Mouse (Mus musculus) limb, embryonic 13.5 days (tissue): ENCODE results near the gene Gm49322. TPM values are rescaled to one million over a fixed set of nuclear protein-coding genes. Genes with fewer than 3 reads are reported as not detected.

Source experiments
- ATAC-seq: fragments of 200-750 bp; cut with Nextera tagmentation; 2 replicates; pipeline ENCODE4 v1.8.0; 2017; ENCODE audit warnings: low read depth, moderate number of reproducible peaks, moderate TSS enrichment; ENCODE audit not compliant: low FRiP score
- H3K27ac ChIP-seq: fragments of 300-500 bp; sonication (generic); 2 replicates; pipeline ENCODE4 v1.5.1; 2015; ENCODE audit warnings: inconsistent platforms, mild to moderate bottlenecking, moderate library complexity
- H3K27me3 ChIP-seq: fragments of 300-500 bp; sonication (generic); 2 replicates; pipeline ENCODE4 v1.6.1; 2015; ENCODE audit warnings: mild to moderate bottlenecking, inconsistent platforms
- H3K36me3 ChIP-seq: fragments of 300-500 bp; sonication (generic); 2 replicates; pipeline ENCODE4 v1.6.1; 2015; ENCODE audit warnings: inconsistent platforms, mild to moderate bottlenecking, moderate library complexity
- H3K4me1 ChIP-seq: fragments of 300-500 bp; sonication (generic); 2 replicates; pipeline ENCODE4 v1.6.1; 2015; ENCODE audit warnings: inconsistent platforms
- H3K4me2 ChIP-seq: fragments of 300-500 bp; sonication (generic); replicated peaks from 2 replicates; pipeline ENCODE4 v1.6.1; 2015; ENCODE audit warnings: inconsistent platforms, mild to moderate bottlenecking, moderate library complexity
- H3K4me3 ChIP-seq: fragments of 300-500 bp; sonication (generic); 2 replicates; pipeline ENCODE4 v1.5.1; 2015; ENCODE audit warnings: moderate library complexity, mild to moderate bottlenecking, inconsistent platforms
- H3K9ac ChIP-seq: fragments of 300-500 bp; sonication (generic); 2 replicates; pipeline ENCODE4 v1.6.1; 2015; ENCODE audit warnings: mild to moderate bottlenecking, inconsistent platforms
- H3K9me3 ChIP-seq: fragments of 300-500 bp; sonication (generic); 2 replicates; pipeline ENCODE4 v1.6.1; 2016; ENCODE audit warnings: inconsistent platforms
- WGBS: fragments of 180-500 bp; shearing (Covaris S2); methylation state at CpG from one replicate; pipeline ENCODE4 v1.1.7; 2015; 5-methylcytosine and 5-hydroxymethylcytosine counted together
- polyA plus RNA-seq: library from polyadenylated mRNA; unstranded; fragments of >200 nt; fragmentation: Nextera tagmentation; extraction: Ambion mirVana; gene quantifications from 2 replicates; pipeline ENCODE4 v1.2.1, GENCODE M21; 2015

Gm49322 gene
- polyA plus RNA-seq, 1 experiment from 2014 or later = 5.6 TPM

GRCm38 (mm10) chr10:80573944-80574343 lies 31.9 kb upstream of the Gm49322 start:
- H3K9me3 ChIP-seq = no peaks in the 10 kb centered on the region
- H3K4me3 ChIP-seq = no peak overlapping the region
- 68% methylated on average over 9 of the region's 9 CpGs for WGBS
- ATAC-seq = no peak
- peaks cover 75% of the 10 kb centered on the region for H3K4me1 ChIP-seq
- no peak overlapping the region; the same call in 1 of the 2 replicates for H3K4me2 ChIP-seq
- peaks cover 1% of the 10 kb centered on the region for H3K36me3 ChIP-seq
- no peak overlapping the region for H3K27ac ChIP-seq
- H3K27me3 ChIP-seq = no peaks in the 10 kb centered on the region
- H3K9ac ChIP-seq = 0 out of 2 replicates have a peak overlapping the region, but pooled peaks have one; percentile 39

- Histone ChIP-seq H3K9ac (no peak overlapping the region), H3K4me3 (0 out of 2 replicates have a peak overlapping the region, but pooled peaks have one; percentile 83), H3K4me1 (peaks cover 72% of the 10 kb centered on the region), H3K9me3 (no peaks in the 10 kb centered on the region), H3K27ac (no peak overlapping the region), H3K4me2 (peak overlapping the region; percentile 91), H3K36me3 (no peaks in the 10 kb centered on the region; the same call in 1 of the 2 replicates), H3K27me3 (no peaks in the 10 kb centered on the region)
- WGBS = 79% methylated on average over 3 of the region's 3 CpGs
- ATAC-seq = no peak
Observed at GRCm38 (mm10) chr10:80574896-80575295, 30.9 kb upstream of the Gm49322 start.

- H3K4me2 ChIP-seq = peak overlapping the region; percentile 91
- H3K4me1 ChIP-seq = peaks cover 62% of the 10 kb centered on the region
- no peaks in the 10 kb centered on the region for H3K27me3 ChIP-seq
- H3K4me3 ChIP-seq = peak overlapping the region; percentile 83
- 13% methylated on average over 17 of the region's 17 CpGs for WGBS
- no peaks in the 10 kb centered on the region for H3K9me3 ChIP-seq
- no peaks in the 10 kb centered on the region; the same call in 1 of the 2 replicates for H3K36me3 ChIP-seq
- no peak overlapping the region for H3K27ac ChIP-seq
- ATAC-seq = no peak
- H3K9ac ChIP-seq = peak overlapping the region; percentile 89
Observed at GRCm38 (mm10) chr10:80575925-80576324, 29.9 kb upstream of the Gm49322 start.

- Histone ChIP-seq H3K27me3 (no peaks in the 10 kb centered on the region), H3K9me3 (no peaks in the 10 kb centered on the region), H3K4me2 (peak overlapping the region; percentile 91), H3K9ac (peak overlapping the region; percentile 89), H3K4me3 (peak overlapping the region; percentile 83), H3K36me3 (peaks cover 5% of the 10 kb centered on the region), H3K27ac (peak overlapping the region; percentile 85), H3K4me1 (peaks cover 56% of the 10 kb centered on the region)
- no peak for ATAC-seq
- WGBS = under 1% methylated on average over 95 of the region's 96 CpGs
Observed at GRCm38 (mm10) chr10:80576351-80577194, 29.2 kb upstream of the Gm49322 start.

GRCm38 (mm10) chr10:80577195-80578130 lies 28.4 kb upstream of the Gm49322 start, which contains the start of gene Klf16:
TSS of gene Klf16 (minus strand) at chr10:80577321.
- H3K9ac ChIP-seq = peak within 1 kb of the TSS; percentile 89
- peak within 1 kb of the TSS; percentile 91 for H3K4me2 ChIP-seq
- under 1% methylated on average over 60 of the region's 97 CpGs for WGBS
- ATAC-seq = peak; percentile 87
- no peaks in the 10 kb centered on the region for H3K27me3 ChIP-seq
- H3K36me3 ChIP-seq = peaks cover 13% of the 10 kb centered on the region
- no peaks in the 10 kb centered on the region for H3K9me3 ChIP-seq
- H3K4me1 ChIP-seq = peaks cover 47% of the 10 kb centered on the region
- peak within 1 kb of the TSS; percentile 89 for H3K27ac ChIP-seq
- H3K4me3 ChIP-seq = peak within 1 kb of the TSS; percentile 83

- under 1% methylated on average over 29 of the region's 29 CpGs for WGBS
- Histone ChIP-seq H3K4me1 (peaks cover 42% of the 10 kb centered on the region), H3K9ac (peak overlapping the region; percentile 61), H3K4me3 (peak overlapping the region; percentile 83), H3K4me2 (peak overlapping the region; percentile 91), H3K9me3 (no peaks in the 10 kb centered on the region), H3K27ac (peak overlapping the region; percentile 89), H3K36me3 (peaks cover 18% of the 10 kb centered on the region), H3K27me3 (no peaks in the 10 kb centered on the region)
- no peak for ATAC-seq
Observed at GRCm38 (mm10) chr10:80578131-80578750, 27.6 kb upstream of the Gm49322 start.

- H3K27ac ChIP-seq = peak overlapping the region; percentile 89
- H3K9ac ChIP-seq = peak overlapping the region; percentile 61
- WGBS = 8% methylated on average over 8 of the region's 8 CpGs
Observed at GRCm38 (mm10) chr10:80578911-80579310, 26.9 kb upstream of the Gm49322 start.

GRCm38 (mm10) chr10:80583047-80583446 lies 22.8 kb upstream of the Gm49322 start:
- Histone ChIP-seq H3K9ac (no peak overlapping the region), H3K4me3 (no peak overlapping the region), H3K4me2 (no peak overlapping the region), H3K9me3 (no peaks in the 10 kb centered on the region), H3K27me3 (no peaks in the 10 kb centered on the region), H3K27ac (no peak overlapping the region), H3K36me3 (peaks cover 52% of the 10 kb centered on the region), H3K4me1 (peaks cover 25% of the 10 kb centered on the region)
- ATAC-seq = no peak
- 83% methylated on average over 5 of the region's 5 CpGs for WGBS

More at GRCm38 (mm10) chr10:80578911-80579310, 26.9 kb upstream of the Gm49322 start:
- Histone ChIP-seq H3K36me3 (peaks cover 25% of the 10 kb centered on the region), H3K4me3 (peak overlapping the region; percentile 83), H3K9me3 (no peaks in the 10 kb centered on the region), H3K4me2 (peak overlapping the region; percentile 91), H3K4me1 (peaks cover 35% of the 10 kb centered on the region), H3K27me3 (no peaks in the 10 kb centered on the region)
- no peak for ATAC-seq

- peaks cover 52% of the 10 kb centered on the region for H3K36me3 ChIP-seq
- H3K27me3 ChIP-seq = no peaks in the 10 kb centered on the region
- no peak overlapping the region for H3K27ac ChIP-seq
- no peaks in the 10 kb centered on the region for H3K9me3 ChIP-seq
- no peak for ATAC-seq
- no peak overlapping the region for H3K9ac ChIP-seq
- WGBS = 66% methylated on average over 12 of the region's 12 CpGs
- peaks cover 26% of the 10 kb centered on the region for H3K4me1 ChIP-seq
- H3K4me2 ChIP-seq = no peak overlapping the region
- H3K4me3 ChIP-seq = no peak overlapping the region
Observed at GRCm38 (mm10) chr10:80584045-80584488, 21.8 kb upstream of the Gm49322 start.

GRCm38 (mm10) chr10:80584642-80585552 lies 20.9 kb upstream of the Gm49322 start:
- ATAC-seq = no peak
- Histone ChIP-seq H3K36me3 (peaks cover 52% of the 10 kb centered on the region), H3K27me3 (no peaks in the 10 kb centered on the region), H3K4me2 (peak overlapping the region; percentile 4), H3K4me3 (no peak overlapping the region), H3K4me1 (peaks cover 28% of the 10 kb centered on the region), H3K9ac (no peak overlapping the region), H3K9me3 (no peaks in the 10 kb centered on the region), H3K27ac (peak overlapping the region; percentile 28; the same call in 1 of the 2 replicates)
- 75% methylated on average over 12 of the region's 12 CpGs for WGBS
